Mouse (Mus musculus) hindbrain, embryonic 11.5 days (tissue): Measurements from ENCODE around the gene Ttn. TPM values are rescaled to one million over a fixed set of nuclear protein-coding genes. Genes with fewer than 3 reads are reported as not detected.

Experiments
- ATAC-seq: fragments of 200-750 bp; cut with Nextera tagmentation; 2 replicates; pipeline ENCODE4 v1.8.0; 2017; ENCODE audit warnings: mild to moderate bottlenecking, moderate TSS enrichment, moderate library complexity; ENCODE audit not compliant: low FRiP score
- DNase-seq: peaks from one replicate; pipeline ENCODE4 v3.0.0-alpha.2; 2015; ENCODE audit warnings: low spot score
- H3K27ac ChIP-seq: fragments of 300-500 bp; sonication (generic); 2 replicates; pipeline ENCODE4 v1.5.1; 2014; ENCODE audit warnings: mild to moderate bottlenecking, low read depth, low read length
- H3K27me3 ChIP-seq: fragments of 300-500 bp; sonication (generic); 2 replicates; pipeline ENCODE4 v1.6.1; 2014; ENCODE audit warnings: mild to moderate bottlenecking, low read length, moderate library complexity, mixed read lengths; ENCODE audit not compliant: control insufficient read depth, insufficient read depth
- H3K36me3 ChIP-seq: fragments of 300-500 bp; sonication (generic); 2 replicates; pipeline ENCODE4 v1.6.1; 2014; ENCODE audit warnings: mild to moderate bottlenecking, low read length, moderate library complexity, mixed read lengths; ENCODE audit not compliant: control insufficient read depth, insufficient read depth
- H3K4me1 ChIP-seq: fragments of 300-500 bp; sonication (generic); replicated peaks from 2 replicates; pipeline ENCODE4 v1.6.1; 2014; ENCODE audit warnings: low read length, mixed read lengths; ENCODE audit not compliant: control insufficient read depth, insufficient read depth
- H3K4me2 ChIP-seq: fragments of 300-500 bp; sonication (generic); replicated peaks from 2 replicates; pipeline ENCODE4 v1.6.1; 2014; ENCODE audit warnings: mild to moderate bottlenecking, low read depth, low read length
- H3K4me3 ChIP-seq: fragments of 300-500 bp; sonication (generic); 2 replicates; pipeline ENCODE4 v1.5.1; 2014; ENCODE audit warnings: low read depth, low read length
- H3K9ac ChIP-seq: fragments of 300-500 bp; sonication (generic); 2 replicates; pipeline ENCODE4 v1.6.1; 2014; ENCODE audit warnings: low read depth, low read length
- H3K9me3 ChIP-seq: fragments of 300-500 bp; sonication (generic); 2 replicates; pipeline ENCODE4 v1.6.1; 2016; ENCODE audit warnings: low read length; ENCODE audit not compliant: control insufficient read depth
- WGBS: fragments of 180-500 bp; shearing (Covaris S2); extraction: QIAGEN DNeasy Blood & Tissue Kit; methylation state at CpG from one replicate; pipeline ENCODE4 v1.1.7; 2014; 5-methylcytosine and 5-hydroxymethylcytosine counted together
- polyA plus RNA-seq: library from polyadenylated mRNA; unstranded; fragments of >200 nt; fragmentation: Nextera tagmentation; extraction: Ambion mirVana; gene quantifications from 2 replicates; pipeline ENCODE4 v1.2.1, GENCODE M21; 2014

The Ttn gene
- polyA plus RNA-seq, 1 experiment from 2014 or later, result 3.1 TPM

- H3K9me3 ChIP-seq, result no peaks in the 10 kb centered on the region
- H3K4me1 ChIP-seq, result no peaks in the 10 kb centered on the region
- H3K4me3 ChIP-seq, result no peak overlapping the region
- no peak overlapping the region for H3K27ac ChIP-seq
- H3K27me3 ChIP-seq, result no peaks in the 10 kb centered on the region
- DNase-seq, result no peak
- H3K36me3 ChIP-seq, result no peaks in the 10 kb centered on the region
- H3K9ac ChIP-seq, result no peak overlapping the region
- ATAC-seq, result no peak
- H3K4me2 ChIP-seq, result no peak overlapping the region
- 81% methylated on average over 9 of the region's 9 CpGs for WGBS
Measured at GRCm38 (mm10) chr2:76806861-76807260, 175.5 kb downstream of the Ttn start.

GRCm38 (mm10) chr2:76806376-76806775, 176.0 kb downstream of the Ttn start:
- Histone ChIP-seq H3K36me3 (no peaks in the 10 kb centered on the region), H3K27ac (no peak overlapping the region), H3K4me3 (no peak overlapping the region), H3K9me3 (no peaks in the 10 kb centered on the region), H3K4me2 (no peak overlapping the region), H3K27me3 (no peaks in the 10 kb centered on the region), H3K4me1 (no peaks in the 10 kb centered on the region), H3K9ac (no peak overlapping the region)
- no peak for ATAC-seq
- DNase-seq, result no peak
- 84% methylated on average over 4 of the region's 4 CpGs for WGBS

GRCm38 (mm10) chr2:76805191-76805892, 177.0 kb downstream of the Ttn start:
- Histone ChIP-seq H3K4me3 (no peak overlapping the region), H3K36me3 (no peaks in the 10 kb centered on the region), H3K4me1 (no peaks in the 10 kb centered on the region), H3K9me3 (no peaks in the 10 kb centered on the region), H3K4me2 (no peak overlapping the region), H3K27ac (no peak overlapping the region), H3K27me3 (no peaks in the 10 kb centered on the region), H3K9ac (no peak overlapping the region)
- no peak for DNase-seq
- WGBS, result 67% methylated on average over 5 of the region's 5 CpGs
- no peak for ATAC-seq

GRCm38 (mm10) chr2:76784171-76784570, 198.2 kb downstream of the Ttn start:
- WGBS, result 96% methylated on average over 12 of the region's 12 CpGs
- DNase-seq (no peak), ATAC-seq (no peak)
- Histone ChIP-seq H3K36me3 (no peaks in the 10 kb centered on the region), H3K4me1 (no peaks in the 10 kb centered on the region), H3K27me3 (no peaks in the 10 kb centered on the region), H3K4me2 (no peak overlapping the region), H3K9ac (no peak overlapping the region), H3K9me3 (no peaks in the 10 kb centered on the region), H3K4me3 (no peak overlapping the region), H3K27ac (no peak overlapping the region)

GRCm38 (mm10) chr2:76780792-76781191, 201.6 kb downstream of the Ttn start:
- Histone ChIP-seq H3K27ac (no peak overlapping the region), H3K4me2 (no peak overlapping the region), H3K36me3 (no peaks in the 10 kb centered on the region), H3K9me3 (no peaks in the 10 kb centered on the region), H3K4me1 (no peaks in the 10 kb centered on the region), H3K4me3 (no peak overlapping the region), H3K27me3 (no peaks in the 10 kb centered on the region), H3K9ac (no peak overlapping the region)
- WGBS, result 89% methylated on average over 13 of the region's 13 CpGs
- DNase-seq (no peak), ATAC-seq (no peak)

- no peak overlapping the region for H3K4me3 ChIP-seq
- no peak overlapping the region for H3K9ac ChIP-seq
- H3K27me3 ChIP-seq, result no peaks in the 10 kb centered on the region
- H3K9me3 ChIP-seq, result no peaks in the 10 kb centered on the region
- no peaks in the 10 kb centered on the region for H3K4me1 ChIP-seq
- ATAC-seq (no peak), DNase-seq (no peak)
- no peaks in the 10 kb centered on the region for H3K36me3 ChIP-seq
- H3K27ac ChIP-seq, result no peak overlapping the region
- WGBS, result 94% methylated on average over 10 of the region's 10 CpGs
- H3K4me2 ChIP-seq, result no peak overlapping the region
Measured at GRCm38 (mm10) chr2:76769831-76770230, 212.5 kb downstream of the Ttn start.

GRCm38 (mm10) chr2:76767231-76767630, 215.1 kb downstream of the Ttn start:
- 94% methylated on average over 12 of the region's 12 CpGs for WGBS
- H3K4me1 ChIP-seq, result no peaks in the 10 kb centered on the region
- H3K4me3 ChIP-seq, result no peak overlapping the region
- no peak overlapping the region for H3K4me2 ChIP-seq
- DNase-seq (no peak), ATAC-seq (no peak)
- H3K9me3 ChIP-seq, result no peaks in the 10 kb centered on the region
- no peak overlapping the region for H3K27ac ChIP-seq
- H3K27me3 ChIP-seq, result no peaks in the 10 kb centered on the region
- H3K36me3 ChIP-seq, result no peaks in the 10 kb centered on the region
- no peak overlapping the region for H3K9ac ChIP-seq

GRCm38 (mm10) chr2:76764526-76764925, 217.8 kb downstream of the Ttn start:
- Histone ChIP-seq H3K4me1 (no peaks in the 10 kb centered on the region), H3K9ac (no peak overlapping the region), H3K27ac (no peak overlapping the region), H3K27me3 (no peaks in the 10 kb centered on the region), H3K36me3 (no peaks in the 10 kb centered on the region), H3K9me3 (no peaks in the 10 kb centered on the region), H3K4me2 (no peak overlapping the region), H3K4me3 (no peak overlapping the region)
- ATAC-seq (no peak), DNase-seq (no peak)
- WGBS, result 94% methylated on average over 13 of the region's 13 CpGs

- Histone ChIP-seq H3K9ac (no peak overlapping the region), H3K4me2 (no peak overlapping the region), H3K9me3 (no peaks in the 10 kb centered on the region), H3K4me1 (no peaks in the 10 kb centered on the region), H3K27ac (no peak overlapping the region), H3K27me3 (no peaks in the 10 kb centered on the region), H3K4me3 (no peak overlapping the region), H3K36me3 (no peaks in the 10 kb centered on the region)
- no peak for ATAC-seq
- WGBS, result 86% methylated on average over 6 of the region's 6 CpGs
- no peak for DNase-seq
Measured at GRCm38 (mm10) chr2:76762154-76762553, 220.2 kb downstream of the Ttn start.
